Mouse (Mus musculus): Measurements from ENCODE around the gene Ntng1.

DNA sequence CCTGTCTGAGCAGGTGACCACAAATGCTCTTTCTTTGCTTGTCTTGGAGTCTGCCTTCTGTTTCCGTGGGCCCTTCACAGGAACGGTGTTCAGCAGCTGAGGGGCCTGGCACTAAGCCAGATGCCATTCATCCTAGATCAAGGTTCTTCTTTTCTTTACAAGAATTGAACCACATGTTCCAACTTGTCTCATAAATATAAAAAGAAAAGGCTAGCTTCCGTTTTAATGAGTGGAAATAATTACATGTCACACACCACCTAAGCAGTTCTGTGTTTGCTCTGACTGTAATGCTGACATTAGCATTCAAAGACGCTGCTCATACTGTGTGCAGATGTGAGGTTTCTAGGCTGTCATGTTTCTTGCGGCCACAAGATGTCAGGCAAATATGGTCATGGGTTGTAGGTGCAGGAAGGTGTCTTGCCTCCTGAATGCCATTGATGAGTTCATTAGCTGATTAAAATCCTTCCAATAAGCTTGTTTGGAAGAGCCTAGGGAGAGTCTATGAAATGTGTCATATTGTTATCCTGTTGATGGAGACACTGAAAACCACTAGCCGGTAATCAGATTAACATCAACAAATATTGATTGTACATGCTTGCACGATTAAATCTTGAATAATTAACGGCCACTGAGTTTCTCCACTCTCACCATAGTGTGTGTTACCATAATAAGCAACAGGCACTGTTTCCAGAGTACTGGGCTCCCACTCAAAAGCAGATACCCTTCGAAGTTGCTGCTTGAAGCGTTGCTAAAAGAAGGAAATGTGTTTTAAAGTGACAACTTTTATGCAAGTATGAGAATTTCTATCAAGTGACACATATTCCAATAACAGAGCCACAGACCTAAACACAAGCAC, 411.3 kb downstream of the Ntng1 start:
- TF ChIP-seq POLR2A (IDR thresholded peaks at IDR 0.05; ENCODE audit: extremely low read depth, insufficient read depth, low read length), result no peak
- TF ChIP-seq CTCF (IDR thresholded peaks at IDR 0.05; ENCODE audit: low read depth, low read length), result no peak
